Mouse (Mus musculus) forebrain, postnatal 0 days (tissue): ENCODE data around the gene Rtkn. TPM values are rescaled to one million over a fixed set of nuclear protein-coding genes. Genes with fewer than 3 reads are reported as not detected.

Experiments
- ATAC-seq: fragments of 200-750 bp; cut with Nextera tagmentation; 2 replicates; pipeline ENCODE4 v1.8.0; 2017; ENCODE audit warnings: mild to moderate bottlenecking, moderate library complexity
- DNase-seq: peaks from one replicate; pipeline ENCODE4 v3.0.0-alpha.2; 2015
- H3K27ac ChIP-seq: fragments of 300-500 bp; sonication (generic); 2 replicates; pipeline ENCODE4 v1.5.1; 2014; ENCODE audit warnings: low read depth, mild to moderate bottlenecking, antibody characterized with exemption, low read length, moderate library complexity, mixed read lengths
- H3K27me3 ChIP-seq: fragments of 300-500 bp; sonication (generic); 2 replicates; pipeline ENCODE4 v1.6.1; 2014; ENCODE audit warnings: mild to moderate bottlenecking, low read length, mixed read lengths; ENCODE audit not compliant: insufficient read depth
- H3K36me3 ChIP-seq: fragments of 300-500 bp; sonication (generic); 2 replicates; pipeline ENCODE4 v1.6.1; 2014; ENCODE audit warnings: mild to moderate bottlenecking, moderate library complexity; ENCODE audit not compliant: insufficient read depth
- H3K4me1 ChIP-seq: fragments of 300-500 bp; sonication (generic); 2 replicates; pipeline ENCODE4 v1.6.1; 2014; ENCODE audit warnings: antibody characterized with exemption; ENCODE audit not compliant: insufficient read depth
- H3K4me2 ChIP-seq: fragments of 300-500 bp; sonication (generic); 2 replicates; pipeline ENCODE4 v1.6.1; 2014; ENCODE audit warnings: low read depth, mild to moderate bottlenecking, moderate library complexity
- H3K4me3 ChIP-seq: fragments of 300-500 bp; sonication (generic); 2 replicates; pipeline ENCODE4 v1.5.1; 2014; ENCODE audit warnings: low read depth, low read length, mixed read lengths
- H3K9ac ChIP-seq: fragments of 300-500 bp; sonication (generic); 2 replicates; pipeline ENCODE4 v1.6.1; 2014; ENCODE audit warnings: mild to moderate bottlenecking
- H3K9me3 ChIP-seq: fragments of 300-500 bp; sonication (generic); 2 replicates; pipeline ENCODE4 v1.6.1; 2016; ENCODE audit warnings: low read length
- CTCF ChIP-seq: sonication (generic); IDR thresholded peaks from 2 replicates; pipeline ENCODE4 v1.5.1; 2016; ENCODE audit warnings: antibody characterized with exemption, control low read depth, low read depth
- WGBS: fragments of 180-500 bp; shearing (Covaris S2); extraction: QIAGEN DNeasy Blood & Tissue Kit; methylation state at CpG from one replicate; pipeline ENCODE4 v1.1.7; 2014; 5-methylcytosine and 5-hydroxymethylcytosine counted together
- polyA plus RNA-seq: library from polyadenylated mRNA; unstranded; fragments of >200 nt; fragmentation: Nextera tagmentation; extraction: Ambion mirVana; gene quantifications from 2 replicates; pipeline ENCODE4 v1.2.1, GENCODE M21; 2015
- total RNA-seq: library from RNA; depleted of rRNA; stranded (reverse); fragments of >200 nt; gene quantifications from 2 replicates; pipeline ENCODE4 v1.2.3, GENCODE M21; 2014

The Rtkn gene
- total and polyA plus RNA-seq, 2 experiments from 2014 or later: 8.1 to 19.4 TPM

- peak; percentile 14; the same call in 1 of the 2 replicates for TF ChIP-seq CTCF
- peaks cover 4% of the 10 kb centered on the region for H3K27me3 ChIP-seq
- DNase-seq (peak; percentile 68), ATAC-seq (peak; percentile 81)
- no peak overlapping the region for H3K27ac ChIP-seq
- peak overlapping the region; percentile 66 for H3K4me2 ChIP-seq
- H3K4me3 ChIP-seq: peak overlapping the region; percentile 34
- H3K36me3 ChIP-seq: no peaks in the 10 kb centered on the region
- H3K4me1 ChIP-seq: no peaks in the 10 kb centered on the region
- 2% methylated on average over 41 of the region's 41 CpGs for WGBS
- H3K9ac ChIP-seq: peak overlapping the region; percentile 65
- no peaks in the 10 kb centered on the region for H3K9me3 ChIP-seq
Observed at GRCm38 (mm10) chr6:83142211-83142731, 7.0 kb downstream of the Rtkn start.

- 61% methylated on average over 11 of the region's 11 CpGs for WGBS
- Histone ChIP-seq H3K27ac (no peak overlapping the region), H3K36me3 (no peaks in the 10 kb centered on the region), H3K9me3 (no peaks in the 10 kb centered on the region), H3K4me1 (no peaks in the 10 kb centered on the region), H3K4me3 (no peak overlapping the region), H3K9ac (no peak overlapping the region), H3K4me2 (peak overlapping the region; percentile 66; the same call in 1 of the 2 replicates), H3K27me3 (peaks cover 4% of the 10 kb centered on the region)
- no peak for ATAC-seq
- TF ChIP-seq CTCF: no peak
- DNase-seq: no peak
Observed at GRCm38 (mm10) chr6:83142886-83143285, 7.6 kb downstream of the Rtkn start.

GRCm38 (mm10) chr6:83145209-83145608 lies 9.9 kb downstream of the Rtkn start:
- Histone ChIP-seq H3K9me3 (no peaks in the 10 kb centered on the region), H3K27ac (no peak overlapping the region), H3K4me2 (no peak overlapping the region), H3K36me3 (no peaks in the 10 kb centered on the region), H3K9ac (no peak overlapping the region), H3K27me3 (peaks cover 4% of the 10 kb centered on the region), H3K4me1 (no peaks in the 10 kb centered on the region), H3K4me3 (no peak overlapping the region)
- ATAC-seq (no peak), DNase-seq (no peak)
- 88% methylated on average over 2 of the region's 2 CpGs for WGBS
- TF ChIP-seq CTCF: no peak

GRCm38 (mm10) chr6:83145805-83146204 lies 10.5 kb downstream of the Rtkn start:
- H3K9ac ChIP-seq: no peak overlapping the region
- no peak overlapping the region for H3K4me3 ChIP-seq
- H3K9me3 ChIP-seq: no peaks in the 10 kb centered on the region
- H3K27me3 ChIP-seq: peaks cover 4% of the 10 kb centered on the region
- H3K27ac ChIP-seq: no peak overlapping the region
- ATAC-seq (no peak), DNase-seq (no peak)
- TF ChIP-seq CTCF: no peak
- H3K36me3 ChIP-seq: no peaks in the 10 kb centered on the region
- 76% methylated on average over 9 of the region's 9 CpGs for WGBS
- H3K4me1 ChIP-seq: no peaks in the 10 kb centered on the region
- H3K4me2 ChIP-seq: no peak overlapping the region

- Histone ChIP-seq H3K9me3 (no peaks in the 10 kb centered on the region), H3K4me1 (no peaks in the 10 kb centered on the region), H3K4me2 (no peak overlapping the region), H3K36me3 (0 out of 2 replicates have a peak, but pooled peaks cover 2% of the 10 kb centered on the region), H3K4me3 (no peak overlapping the region), H3K9ac (no peak overlapping the region), H3K27me3 (no peaks in the 10 kb centered on the region), H3K27ac (no peak overlapping the region)
- ATAC-seq (no peak), DNase-seq (no peak)
- WGBS: 54% methylated on average over 7 of the region's 7 CpGs
- TF ChIP-seq CTCF: no peak
Observed at GRCm38 (mm10) chr6:83147280-83147679, 12.0 kb downstream of the Rtkn start.

GRCm38 (mm10) chr6:83151721-83152120 lies 16.5 kb downstream of the Rtkn start:
- H3K4me2 ChIP-seq: no peak overlapping the region
- 0 out of 2 replicates have a peak, but pooled peaks cover 8% of the 10 kb centered on the region for H3K4me1 ChIP-seq
- no peaks in the 10 kb centered on the region for H3K9me3 ChIP-seq
- TF ChIP-seq CTCF: no peak
- no peak overlapping the region for H3K9ac ChIP-seq
- DNase-seq (no peak), ATAC-seq (no peak)
- no peaks in the 10 kb centered on the region for H3K27me3 ChIP-seq
- no peak overlapping the region for H3K27ac ChIP-seq
- WGBS: 31% methylated on average over 8 of the region's 8 CpGs
- H3K4me3 ChIP-seq: no peak overlapping the region
- H3K36me3 ChIP-seq: 0 out of 2 replicates have a peak, but pooled peaks cover 12% of the 10 kb centered on the region

- DNase-seq: no peak
- WGBS: 87% methylated on average over 12 of the region's 12 CpGs
- H3K27me3 ChIP-seq: no peaks in the 10 kb centered on the region
Observed at GRCm38 (mm10) chr6:83153038-83153437, 17.8 kb downstream of the Rtkn start.

More at GRCm38 (mm10) chr6:83153038-83153437, 17.8 kb downstream of the Rtkn start:
- no peak overlapping the region for H3K4me2 ChIP-seq
- H3K36me3 ChIP-seq: 0 out of 2 replicates have a peak, but pooled peaks cover 12% of the 10 kb centered on the region
- no peak overlapping the region for H3K9ac ChIP-seq
- ATAC-seq: no peak
- no peak overlapping the region for H3K27ac ChIP-seq
- no peak for TF ChIP-seq CTCF
- H3K4me1 ChIP-seq: 0 out of 2 replicates have a peak, but pooled peaks cover 8% of the 10 kb centered on the region
- H3K4me3 ChIP-seq: no peak overlapping the region
- no peaks in the 10 kb centered on the region for H3K9me3 ChIP-seq
